Mouse (Mus musculus) lung, postnatal 0 days (tissue): ENCODE measurements around the gene Gjc2. TPM values are rescaled to one million over a fixed set of nuclear protein-coding genes. Genes with fewer than 3 reads are reported as not detected.
A peak's percentile ranks its signal among the peaks of the same experiment; 100 is the strongest.

Experiments used
- ATAC-seq: fragments of 200-750 bp; cut with Nextera tagmentation; 2 replicates; pipeline ENCODE4 v1.8.0; 2017; ENCODE audit warnings: moderate library complexity
- DNase-seq: peaks from one replicate; pipeline ENCODE4 v3.0.0-alpha.2; 2016; ENCODE audit warnings: low spot score
- H3K27ac ChIP-seq: fragments of 300-500 bp; sonication (generic); 2 replicates; pipeline ENCODE4 v1.5.1; 2014; ENCODE audit warnings: antibody characterized with exemption, mild to moderate bottlenecking, low read length, mixed read lengths
- H3K27me3 ChIP-seq: fragments of 300-500 bp; sonication (generic); replicated peaks from 2 replicates; pipeline ENCODE4 v1.6.1; 2014; ENCODE audit warnings: low read length, mixed read lengths; ENCODE audit not compliant: insufficient read depth
- H3K36me3 ChIP-seq: fragments of 300-500 bp; sonication (generic); 2 replicates; pipeline ENCODE4 v1.6.1; 2014; ENCODE audit warnings: low read length, mixed read lengths; ENCODE audit not compliant: insufficient read depth
- H3K4me1 ChIP-seq: fragments of 300-500 bp; sonication (generic); 2 replicates; pipeline ENCODE4 v1.6.1; 2014; ENCODE audit warnings: antibody characterized with exemption, low read depth, low read length, mixed read lengths; ENCODE audit not compliant: insufficient read depth
- H3K4me2 ChIP-seq: fragments of 300-500 bp; sonication (generic); replicated peaks from 2 replicates; pipeline ENCODE4 v1.6.1; 2014; ENCODE audit warnings: low read depth, mild to moderate bottlenecking, low read length, moderate library complexity, mixed read lengths
- H3K4me3 ChIP-seq: fragments of 300-500 bp; sonication (generic); 2 replicates; pipeline ENCODE4 v1.5.1; 2014; ENCODE audit warnings: low read depth, low read length
- H3K9ac ChIP-seq: fragments of 300-500 bp; sonication (generic); replicated peaks from 2 replicates; pipeline ENCODE4 v1.6.1; 2014; ENCODE audit warnings: low read depth, mild to moderate bottlenecking
- H3K9me3 ChIP-seq: fragments of 300-500 bp; sonication (generic); 2 replicates; pipeline ENCODE4 v1.6.1; 2016; ENCODE audit warnings: low read length, mixed read lengths
- CTCF ChIP-seq: IDR thresholded peaks from 2 replicates; pipeline ENCODE4 v1.5.1; 2016; ENCODE audit warnings: antibody characterized with exemption, mild to moderate bottlenecking
- EP300 ChIP-seq: IDR thresholded peaks from 2 replicates; pipeline ENCODE4 v1.6.1; 2016; ENCODE audit warnings: antibody characterized with exemption, mild to moderate bottlenecking, control low read depth
- WGBS: fragments of 180-500 bp; shearing (Covaris S2); extraction: QIAGEN DNeasy Blood & Tissue Kit; methylation state at CpG from one replicate; pipeline ENCODE4 v1.1.7; 2014; 5-methylcytosine and 5-hydroxymethylcytosine counted together
- polyA plus RNA-seq: library from polyadenylated mRNA; unstranded; fragments of >200 nt; fragmentation: Nextera tagmentation; extraction: Ambion mirVana; gene quantifications from 2 replicates; pipeline ENCODE4 v1.2.1, GENCODE M21; 2015

Gjc2 gene
- polyA plus RNA-seq, 1 experiment from 2014 or later, result 1.8 TPM

GRCm38 (mm10) chr11:59134373-59134997 lies 48.5 kb downstream of the Gjc2 start:
- Histone ChIP-seq H3K27ac (no peak overlapping the region), H3K4me1 (no peaks in the 10 kb centered on the region; the same call in 1 of the 2 replicates), H3K36me3 (no peaks in the 10 kb centered on the region), H3K9ac (no peak overlapping the region), H3K4me2 (peak overlapping the region; percentile 30), H3K27me3 (peaks cover 34% of the 10 kb centered on the region), H3K9me3 (no peaks in the 10 kb centered on the region), H3K4me3 (no peak overlapping the region)
- DNase-seq, result peak; percentile 57
- 4% methylated on average over 34 of the region's 35 CpGs for WGBS
- ATAC-seq, result peak; percentile 80
- TF ChIP-seq CTCF (peak; percentile 31), EP300 (no peak)

GRCm38 (mm10) chr11:59132065-59132464 lies 50.9 kb downstream of the Gjc2 start:
- DNase-seq (no peak), ATAC-seq (no peak)
- Histone ChIP-seq H3K4me3 (no peak overlapping the region), H3K9ac (no peak overlapping the region), H3K27ac (no peak overlapping the region), H3K36me3 (no peaks in the 10 kb centered on the region), H3K27me3 (peaks cover 30% of the 10 kb centered on the region), H3K9me3 (no peaks in the 10 kb centered on the region), H3K4me1 (no peaks in the 10 kb centered on the region; the same call in 1 of the 2 replicates), H3K4me2 (no peak overlapping the region)
- 86% methylated on average over 1 of the region's 3 CpGs for WGBS
- TF ChIP-seq CTCF (no peak), EP300 (no peak)

- ATAC-seq, result no peak
- TF ChIP-seq EP300, result no peak
- TF ChIP-seq CTCF, result no peak
- Histone ChIP-seq H3K36me3 (no peaks in the 10 kb centered on the region), H3K4me3 (no peak overlapping the region), H3K4me1 (no peaks in the 10 kb centered on the region; the same call in 1 of the 2 replicates), H3K9ac (no peak overlapping the region), H3K4me2 (no peak overlapping the region), H3K27ac (no peak overlapping the region), H3K9me3 (no peaks in the 10 kb centered on the region), H3K27me3 (peaks cover 23% of the 10 kb centered on the region)
- 65% methylated on average over 18 of the region's 18 CpGs for WGBS
- DNase-seq, result no peak
These were observed 51.6 kb downstream of the Gjc2 start for GRCm38 (mm10) chr11:59131348-59131919.

- WGBS, result 67% methylated on average over 9 of the region's 9 CpGs
- no peak for ATAC-seq
- no peak for TF ChIP-seq CTCF
- no peak for TF ChIP-seq EP300
These were observed 52.2 kb downstream of the Gjc2 start for GRCm38 (mm10) chr11:59130782-59131181.

More at GRCm38 (mm10) chr11:59130782-59131181, 52.2 kb downstream of the Gjc2 start:
- Histone ChIP-seq H3K4me3 (no peak overlapping the region), H3K4me1 (no peaks in the 10 kb centered on the region; the same call in 1 of the 2 replicates), H3K36me3 (no peaks in the 10 kb centered on the region), H3K9me3 (no peaks in the 10 kb centered on the region), H3K9ac (no peak overlapping the region), H3K4me2 (no peak overlapping the region), H3K27ac (no peak overlapping the region), H3K27me3 (peaks cover 17% of the 10 kb centered on the region)
- no peak for DNase-seq

Other genes with a start within 250 kb of the Gjc2 start
- gene Rnf187, start 244.3 kb downstream of the Gjc2 start, polyA plus RNA-seq, result 168 and 169 TPM in 2 replicates
- gene Hist3h2ba, start 234.3 kb downstream of the Gjc2 start, polyA plus RNA-seq, result 2.6 TPM in 2 replicates
- gene Hist3h2a, start 228.5 kb downstream of the Gjc2 start, polyA plus RNA-seq, result 21.6 and 28.6 TPM in 2 replicates
- gene Trim17, start 228.5 kb downstream of the Gjc2 start, polyA plus RNA-seq, result 0.62 and 0.83 TPM in 2 replicates
- gene Trim11, start 205.1 kb downstream of the Gjc2 start, polyA plus RNA-seq, result 19.1 and 20.2 TPM in 2 replicates
- gene Obscn, start 46.8 kb downstream of the Gjc2 start, polyA plus RNA-seq, result 0.92 and 1.5 TPM in 2 replicates
- 3.1 and 3.9 TPM in 2 replicates for gene Iba57, start 19.5 kb downstream of the Gjc2 start, polyA plus RNA-seq
- 151 and 168 TPM in 2 replicates for gene Guk1, start 9.0 kb upstream of the Gjc2 start, polyA plus RNA-seq
- 60.0 and 74.0 TPM in 2 replicates for gene Mrpl55, start 19.3 kb upstream of the Gjc2 start, polyA plus RNA-seq
- 32.9 and 34.8 TPM in 2 replicates for gene 2310033P09Rik, start 25.1 kb upstream of the Gjc2 start, polyA plus RNA-seq
- 630 and 647 TPM in 2 replicates for gene Arf1, start 45.1 kb upstream of the Gjc2 start, polyA plus RNA-seq
- 12.6 and 18.9 TPM in 2 replicates for gene Wnt3a, start 107.5 kb upstream of the Gjc2 start, polyA plus RNA-seq
- 9.7 and 10.5 TPM in 2 replicates for gene Wnt9a, start 123.7 kb upstream of the Gjc2 start, polyA plus RNA-seq
- not detected in 2 replicates for gene Prss38, start 192.4 kb upstream of the Gjc2 start, polyA plus RNA-seq